Mouse (Mus musculus): ENCODE measurements around the gene Loxl4. TPM values are rescaled to one million over a fixed set of nuclear protein-coding genes. Genes with fewer than 3 reads are reported as not detected.

The Loxl4 gene
- polyA plus RNA-seq, 1 experiment, result 0.08 TPM

GRCm38 (mm10) chr19:42652425-42652824 lies 39.8 kb upstream of the Loxl4 start:
- no peak overlapping the region for H3K4me3 ChIP-seq (ENCODE audit: insufficient read depth, low read length)
- TF ChIP-seq CTCF (IDR thresholded peaks at IDR 0.05; ENCODE audit: extremely low read depth, insufficient read depth, low read length) (no peak), POLR2A (IDR thresholded peaks at IDR 0.05; ENCODE audit: extremely low read depth, insufficient read depth, low read length) (no peak)
- H3K27ac ChIP-seq (ENCODE audit: insufficient read depth, low read length), result no peak overlapping the region
- H3K4me1 ChIP-seq (ENCODE audit: control insufficient read depth, insufficient read depth, low read length), result no peaks in the 10 kb centered on the region

- H3K4me3 ChIP-seq (ENCODE audit: insufficient read depth, low read length), result no peak overlapping the region
- TF ChIP-seq CTCF (IDR thresholded peaks at IDR 0.05; ENCODE audit: extremely low read depth, insufficient read depth, low read length), result no peak
These were observed 27.6 kb upstream of the Loxl4 start for GRCm38 (mm10) chr19:42640211-42640610.

GRCm38 (mm10) chr19:42639544-42639943 lies 26.9 kb upstream of the Loxl4 start:
- Histone ChIP-seq H3K4me1 (ENCODE audit: control insufficient read depth, insufficient read depth, low read length) (no peaks in the 10 kb centered on the region), H3K27ac (ENCODE audit: insufficient read depth, low read length) (no peak overlapping the region), H3K4me3 (ENCODE audit: insufficient read depth, low read length) (no peak overlapping the region)
- TF ChIP-seq CTCF (IDR thresholded peaks at IDR 0.05; ENCODE audit: extremely low read depth, insufficient read depth, low read length) (no peak), POLR2A (IDR thresholded peaks at IDR 0.05; ENCODE audit: extremely low read depth, insufficient read depth, low read length) (no peak)

More at GRCm38 (mm10) chr19:42640211-42640610, 27.6 kb upstream of the Loxl4 start:
- Histone ChIP-seq H3K4me1 (ENCODE audit: control insufficient read depth, insufficient read depth, low read length) (no peaks in the 10 kb centered on the region), H3K27ac (ENCODE audit: insufficient read depth, low read length) (no peak overlapping the region)

- TF ChIP-seq POLR2A (IDR thresholded peaks at IDR 0.05; ENCODE audit: extremely low read depth, insufficient read depth, low read length), result no peak
- TF ChIP-seq CTCF (IDR thresholded peaks at IDR 0.05; ENCODE audit: extremely low read depth, insufficient read depth, low read length), result no peak
- no peak overlapping the region for H3K27ac ChIP-seq (ENCODE audit: insufficient read depth, low read length)
- no peak overlapping the region for H3K4me3 ChIP-seq (ENCODE audit: insufficient read depth, low read length)
- no peaks in the 10 kb centered on the region for H3K4me1 ChIP-seq (ENCODE audit: control insufficient read depth, insufficient read depth, low read length)
These were observed 26.2 kb upstream of the Loxl4 start for GRCm38 (mm10) chr19:42638604-42639481.

- no peak for TF ChIP-seq POLR2A (IDR thresholded peaks at IDR 0.05; ENCODE audit: extremely low read depth, insufficient read depth, low read length)
- TF ChIP-seq CTCF (IDR thresholded peaks at IDR 0.05; ENCODE audit: extremely low read depth, insufficient read depth, low read length), result no peak
- Histone ChIP-seq H3K27ac (ENCODE audit: insufficient read depth, low read length) (no peak overlapping the region), H3K4me1 (ENCODE audit: control insufficient read depth, insufficient read depth, low read length) (peaks cover 2% of the 10 kb centered on the region; the same call in 1 of the 2 replicates), H3K4me3 (ENCODE audit: insufficient read depth, low read length) (no peak overlapping the region)
These were observed 24.0 kb upstream of the Loxl4 start for GRCm38 (mm10) chr19:42636631-42637030.

GRCm38 (mm10) chr19:42633650-42634049 lies 21.0 kb upstream of the Loxl4 start:
- Histone ChIP-seq H3K4me1 (ENCODE audit: control insufficient read depth, insufficient read depth, low read length) (peaks cover 5% of the 10 kb centered on the region; the same call in 1 of the 2 replicates), H3K4me3 (ENCODE audit: insufficient read depth, low read length) (no peak overlapping the region), H3K27ac (ENCODE audit: insufficient read depth, low read length) (no peak overlapping the region)
- TF ChIP-seq POLR2A (IDR thresholded peaks at IDR 0.05; ENCODE audit: extremely low read depth, insufficient read depth, low read length) (no peak), CTCF (IDR thresholded peaks at IDR 0.05; ENCODE audit: extremely low read depth, insufficient read depth, low read length) (no peak)

GRCm38 (mm10) chr19:42632301-42632700 lies 19.7 kb upstream of the Loxl4 start:
- no peak for TF ChIP-seq POLR2A (IDR thresholded peaks at IDR 0.05; ENCODE audit: extremely low read depth, insufficient read depth, low read length)
- no peak for TF ChIP-seq CTCF (IDR thresholded peaks at IDR 0.05; ENCODE audit: extremely low read depth, insufficient read depth, low read length)
- H3K4me1 ChIP-seq (ENCODE audit: control insufficient read depth, insufficient read depth, low read length), result peaks cover 5% of the 10 kb centered on the region; the same call in 1 of the 2 replicates
- H3K4me3 ChIP-seq (ENCODE audit: insufficient read depth, low read length), result no peak overlapping the region
- no peak overlapping the region for H3K27ac ChIP-seq (ENCODE audit: insufficient read depth, low read length)

GRCm38 (mm10) chr19:42631541-42631961 lies 18.9 kb upstream of the Loxl4 start:
- Histone ChIP-seq H3K4me1 (ENCODE audit: control insufficient read depth, insufficient read depth, low read length) (peaks cover 5% of the 10 kb centered on the region; the same call in 1 of the 2 replicates), H3K27ac (ENCODE audit: insufficient read depth, low read length) (no peak overlapping the region), H3K4me3 (ENCODE audit: insufficient read depth, low read length) (no peak overlapping the region)
- no peak for TF ChIP-seq CTCF (IDR thresholded peaks at IDR 0.05; ENCODE audit: extremely low read depth, insufficient read depth, low read length)
- no peak for TF ChIP-seq POLR2A (IDR thresholded peaks at IDR 0.05; ENCODE audit: extremely low read depth, insufficient read depth, low read length)

GRCm38 (mm10) chr19:42628068-42628467 lies 15.5 kb upstream of the Loxl4 start:
- H3K4me1 ChIP-seq (ENCODE audit: control insufficient read depth, insufficient read depth, low read length), result peaks cover 3% of the 10 kb centered on the region; the same call in 1 of the 2 replicates
- TF ChIP-seq POLR2A (IDR thresholded peaks at IDR 0.05; ENCODE audit: extremely low read depth, insufficient read depth, low read length) (no peak), CTCF (IDR thresholded peaks at IDR 0.05; ENCODE audit: extremely low read depth, insufficient read depth, low read length) (no peak)
- H3K27ac ChIP-seq (ENCODE audit: insufficient read depth, low read length), result no peak overlapping the region
- no peak overlapping the region for H3K4me3 ChIP-seq (ENCODE audit: insufficient read depth, low read length)
